Comparison of ENCODE assay signal across 8 mouse cellular contexts in genomic region chr3:106903198-106903597, GRCm38 (mm10).
A peak's percentile ranks its signal among the peaks of the same experiment; 100 is the strongest.
DNase-seq lines count a peak whose midpoint lies in the region; ATAC-seq and TF ChIP-seq lines count a peak whose summit lies in the region.

No protein-coding gene starts in this region.

- no peaks in the 10 kb centered on the region for H3K9me3 ChIP-seq in kidney, postnatal 0 days (replicated peaks; ENCODE audit: low read length)
- no peaks in the 10 kb centered on the region for H3K9me3 ChIP-seq in forebrain, postnatal 0 days (ENCODE audit: low read length)
- no peaks in the 10 kb centered on the region for H3K9me3 ChIP-seq in midbrain, embryonic 12.5 days

- H3K27me3 ChIP-seq in kidney, postnatal 0 days (ENCODE audit: insufficient read depth, low read length) = no peaks in the 10 kb centered on the region
- no peaks in the 10 kb centered on the region for H3K27me3 ChIP-seq in forebrain, postnatal 0 days (ENCODE audit: insufficient read depth, low read length)
- no peaks in the 10 kb centered on the region for H3K27me3 ChIP-seq in midbrain, embryonic 12.5 days

- DNase-seq in kidney, postnatal 0 days (ENCODE audit: low spot score) = peak; percentile 55
- no peak for DNase-seq in kidney, adult 18-20 months
- DNase-seq in CD4-positive helper T cell, adult 2 months (ENCODE audit: low read depth, low spot score) = peak; percentile 36
- DNase-seq in brain, embryonic 14.5 days (ENCODE audit: low read depth) = peak; percentile 87
- DNase-seq in forebrain, postnatal 0 days = peak; percentile 82
- DNase-seq in adrenal gland, postnatal 10 days = no peak
- DNase-seq in adrenal gland, adult 8-10 months = no peak

- no peak overlapping the region for H3K4me2 ChIP-seq in kidney, postnatal 0 days (ENCODE audit: low read length)
- H3K4me2 ChIP-seq in forebrain, postnatal 0 days (ENCODE audit: low read depth) = no peak overlapping the region
- no peak overlapping the region for H3K4me2 ChIP-seq in midbrain, embryonic 12.5 days (replicated peaks)

- no peak overlapping the region for H3K9ac ChIP-seq in kidney, postnatal 0 days (ENCODE audit: low read depth, low read length)
- no peak overlapping the region for H3K9ac ChIP-seq in forebrain, postnatal 0 days
- H3K9ac ChIP-seq in midbrain, embryonic 12.5 days (replicated peaks) = no peak overlapping the region

- TF ChIP-seq CTCF in kidney, postnatal 0 days (IDR thresholded peaks at IDR 0.05; ENCODE audit: low read depth) = peak; percentile 65
- peak; percentile 51; the same call in 1 of the 2 replicates for TF ChIP-seq CTCF in brain, embryonic 14.5 days (IDR thresholded peaks at IDR 0.05; ENCODE audit: borderline replicate concordance, extremely low read depth, insufficient read depth, insufficient read length)
- peak; percentile 78 for TF ChIP-seq CTCF in forebrain, postnatal 0 days (IDR thresholded peaks at IDR 0.05; ENCODE audit: low read depth)

- H3K36me3 ChIP-seq in kidney, postnatal 0 days (ENCODE audit: insufficient read depth, low read length) = no peaks in the 10 kb centered on the region
- H3K36me3 ChIP-seq in forebrain, postnatal 0 days (ENCODE audit: insufficient read depth) = no peaks in the 10 kb centered on the region
- H3K36me3 ChIP-seq in midbrain, embryonic 12.5 days = no peaks in the 10 kb centered on the region

- H3K4me3 ChIP-seq in kidney, postnatal 0 days (replicated peaks; ENCODE audit: low read depth, low read length) = no peak overlapping the region
- no peak overlapping the region for H3K4me3 ChIP-seq in forebrain, postnatal 0 days (ENCODE audit: low read depth, low read length)
- H3K4me3 ChIP-seq in midbrain, embryonic 12.5 days = no peak overlapping the region

- no peak overlapping the region for H3K27ac ChIP-seq in kidney, postnatal 0 days
- no peak overlapping the region for H3K27ac ChIP-seq in forebrain, postnatal 0 days (ENCODE audit: low read depth, low read length)
- no peak overlapping the region for H3K27ac ChIP-seq in midbrain, embryonic 12.5 days (replicated peaks)

- no peak for TF ChIP-seq POLR2A in brain, embryonic 14.5 days (IDR thresholded peaks at IDR 0.05; ENCODE audit: borderline replicate concordance, extremely low read depth, insufficient read depth, insufficient read length, poor library complexity, severe bottlenecking)

- 37% methylated on average over 2 of the region's 2 CpGs for WGBS in kidney, postnatal 0 days
- 32% methylated on average over 2 of the region's 2 CpGs for WGBS in forebrain, postnatal 0 days
- 34% methylated on average over 2 of the region's 2 CpGs for WGBS in midbrain, embryonic 12.5 days

- no peaks in the 10 kb centered on the region for H3K4me1 ChIP-seq in kidney, postnatal 0 days (replicated peaks; ENCODE audit: insufficient read depth, low read length)
- no peaks in the 10 kb centered on the region for H3K4me1 ChIP-seq in forebrain, postnatal 0 days (ENCODE audit: insufficient read depth)
- no peaks in the 10 kb centered on the region for H3K4me1 ChIP-seq in midbrain, embryonic 12.5 days

- no peak for ATAC-seq in kidney, postnatal 0 days (replicated peaks; ENCODE audit: low FRiP score, low read depth)
- peak; percentile 71 for ATAC-seq in forebrain, postnatal 0 days
- 0 out of 2 replicates have a peak, but pooled peaks have one; percentile 38 for ATAC-seq in midbrain, embryonic 12.5 days (ENCODE audit: low FRiP score, low read depth)

Comparison
In these comparisons a context has a peak if more than half of its experiments do, and no peak if none do; other contexts are left out.
1. DNase-seq: peak in kidney, postnatal 0 days (single experiment), CD4-positive helper T cell, adult 2 months (single experiment), brain, embryonic 14.5 days (single experiment) and forebrain, postnatal 0 days (single experiment); none in kidney, adult 18-20 months (single experiment), adrenal gland, postnatal 10 days (single experiment) and adrenal gland, adult 8-10 months (single experiment).
2. Peak in every context shown above with its lines, with median percentiles within 50 percentile points of each other: CTCF ChIP-seq.